Mouse (Mus musculus) mouse embryonic stem cell (cell line): ENCODE measurements at regions not wholly inside any gene's neighbourhood (a gene's known extent, or its start where the extent isn't known, plus 50 kb on each side); places are given as distances from the start of the nearest gene placed in this dataset.
"Not testable (repeated sequence)": the region's sequence is repeated elsewhere in the genome, so short reads cannot be mapped to it uniquely, and the experiment has no call there.

Experiments
- in situ Hi-C, 2 experiments: fragments of 300-500 bp; cut with MboI; formaldehyde crosslinking; loops; 1 replicate in 1 of 2; 3 replicates in 1 of 2; pipeline ENCODE4 v1.14.3; 2019 to 2020; ENCODE audit warnings: low sequenced_read_pairs in 2 of 2, low pct_unique_long_range_greater_than_20kb in 1 of 2, mixed read lengths in 1 of 2; ENCODE audit not compliant: unreplicated experiment in 1 of 2

DNA sequence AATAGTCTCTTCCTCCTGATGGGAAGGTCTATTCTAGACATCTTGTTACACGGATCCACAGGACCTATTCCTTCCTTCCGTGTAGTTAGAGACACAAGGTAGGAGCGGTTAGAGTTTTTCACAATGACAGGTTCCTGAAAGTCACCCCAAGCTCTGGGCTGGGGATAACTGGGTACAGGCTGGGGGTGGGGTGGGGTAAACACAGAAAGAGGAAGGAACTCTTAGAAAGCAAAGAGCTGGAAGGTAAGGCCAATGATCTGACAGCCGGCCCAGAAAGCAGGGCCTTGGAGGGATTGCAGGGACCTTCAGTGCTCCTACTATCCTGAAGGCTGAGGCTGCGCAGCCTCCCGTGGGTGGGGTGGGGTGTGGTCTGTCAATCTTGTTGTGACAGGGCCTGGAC is 295.4 kb downstream of the 4933412E24Rik start:
- in situ Hi-C loops = no loop called here

DNA sequence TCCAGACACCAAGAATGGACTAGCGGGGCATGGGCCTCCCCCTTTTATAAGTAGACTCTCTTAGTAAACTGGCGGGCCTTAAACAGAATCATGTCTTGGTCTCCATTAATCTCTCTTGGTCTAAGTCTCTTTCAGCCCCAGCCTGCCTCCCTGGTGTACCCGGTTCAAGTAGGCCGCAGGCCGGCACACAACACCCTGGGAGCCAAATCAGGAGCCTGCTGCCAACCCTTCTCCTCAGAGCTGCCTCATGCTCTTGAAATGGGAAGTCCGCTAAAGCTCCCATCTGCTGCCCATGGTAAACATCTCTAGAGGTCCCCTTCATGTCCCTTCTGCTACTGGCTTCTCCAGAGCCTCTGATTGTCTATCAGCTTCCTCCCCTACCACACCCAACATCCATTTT is 296.3 kb downstream of the 4933412E24Rik start:
- in situ Hi-C loops = no loop called here

DNA sequence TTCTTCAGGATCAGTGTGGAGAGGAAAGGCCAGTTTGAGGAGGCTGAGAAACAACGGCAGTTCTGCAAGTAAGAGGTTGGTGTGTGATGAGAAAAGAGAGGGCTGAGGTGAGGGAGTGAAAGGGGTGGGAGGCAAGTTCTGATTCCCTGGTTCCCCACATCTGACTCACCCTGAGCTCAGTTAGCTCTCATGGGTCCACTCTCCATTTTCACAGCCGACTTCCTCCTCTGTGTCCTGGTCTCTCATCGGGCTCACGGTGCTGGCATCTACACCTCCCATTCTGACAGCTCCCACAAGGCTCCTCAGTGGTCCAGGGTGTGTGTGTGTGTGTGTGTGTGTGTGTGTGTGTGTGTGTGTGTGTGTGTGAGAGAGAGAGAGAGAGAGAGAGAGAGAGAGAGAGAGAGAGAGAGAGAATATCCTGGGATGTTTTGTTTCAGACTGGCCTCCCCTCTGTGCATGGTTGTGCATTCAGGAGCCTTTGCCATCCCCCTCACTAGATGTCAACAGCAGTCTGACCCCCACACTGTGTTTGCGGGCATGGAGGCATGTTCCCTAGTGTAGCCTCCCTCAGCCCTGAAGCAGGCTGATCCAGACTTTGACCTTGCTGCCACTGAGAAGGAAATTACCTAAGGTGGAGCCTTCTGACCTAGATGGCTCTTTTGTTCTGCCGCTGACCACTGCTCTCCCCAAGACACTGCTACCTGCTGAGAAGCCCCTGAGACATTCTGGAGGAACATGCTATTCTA is 296.9 kb downstream of the 4933412E24Rik start:
- in situ Hi-C loops = not testable (repeated sequence)

DNA sequence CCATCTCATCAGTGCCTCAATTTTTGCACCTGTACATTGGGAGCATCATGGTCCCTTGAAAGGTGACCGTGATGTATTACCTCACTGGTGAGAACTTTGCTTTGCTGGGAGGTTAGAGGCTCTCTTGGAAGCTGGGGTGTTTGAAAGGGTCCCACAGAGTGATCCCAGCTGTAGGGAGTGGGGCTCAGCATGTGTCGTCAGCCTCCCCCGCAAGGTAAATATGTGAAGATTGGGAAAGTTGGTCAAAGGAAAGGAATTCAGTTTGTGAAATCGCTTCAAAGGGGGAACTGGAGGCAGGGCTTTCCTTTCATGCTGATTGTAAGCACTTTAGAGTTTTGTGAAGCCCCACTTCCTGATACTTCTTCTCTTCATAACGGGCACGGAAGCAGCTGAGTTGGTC is 299.5 kb downstream of the 4933412E24Rik start:
- in situ Hi-C loops = no loop called here

DNA sequence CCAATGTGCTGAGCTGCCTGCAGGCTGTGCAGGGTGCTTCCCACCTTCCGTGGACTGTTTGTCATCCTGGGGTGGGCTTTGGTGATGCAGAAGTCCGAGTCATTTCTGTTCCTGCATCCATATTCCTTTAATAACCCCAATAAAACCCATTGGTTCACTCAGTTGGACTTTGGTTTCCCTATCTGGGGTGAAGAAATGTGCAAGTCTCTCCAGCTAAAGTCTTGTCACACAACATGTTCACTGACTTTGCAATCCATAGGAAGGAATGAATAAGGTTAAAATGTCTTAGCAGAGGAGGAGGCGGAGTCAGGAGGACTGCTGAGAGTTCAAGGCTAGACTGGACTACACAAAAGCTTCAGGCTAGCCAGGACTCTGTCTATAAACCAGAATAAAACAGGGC is 300.5 kb downstream of the 4933412E24Rik start:
- in situ Hi-C loops = no loop called here

DNA sequence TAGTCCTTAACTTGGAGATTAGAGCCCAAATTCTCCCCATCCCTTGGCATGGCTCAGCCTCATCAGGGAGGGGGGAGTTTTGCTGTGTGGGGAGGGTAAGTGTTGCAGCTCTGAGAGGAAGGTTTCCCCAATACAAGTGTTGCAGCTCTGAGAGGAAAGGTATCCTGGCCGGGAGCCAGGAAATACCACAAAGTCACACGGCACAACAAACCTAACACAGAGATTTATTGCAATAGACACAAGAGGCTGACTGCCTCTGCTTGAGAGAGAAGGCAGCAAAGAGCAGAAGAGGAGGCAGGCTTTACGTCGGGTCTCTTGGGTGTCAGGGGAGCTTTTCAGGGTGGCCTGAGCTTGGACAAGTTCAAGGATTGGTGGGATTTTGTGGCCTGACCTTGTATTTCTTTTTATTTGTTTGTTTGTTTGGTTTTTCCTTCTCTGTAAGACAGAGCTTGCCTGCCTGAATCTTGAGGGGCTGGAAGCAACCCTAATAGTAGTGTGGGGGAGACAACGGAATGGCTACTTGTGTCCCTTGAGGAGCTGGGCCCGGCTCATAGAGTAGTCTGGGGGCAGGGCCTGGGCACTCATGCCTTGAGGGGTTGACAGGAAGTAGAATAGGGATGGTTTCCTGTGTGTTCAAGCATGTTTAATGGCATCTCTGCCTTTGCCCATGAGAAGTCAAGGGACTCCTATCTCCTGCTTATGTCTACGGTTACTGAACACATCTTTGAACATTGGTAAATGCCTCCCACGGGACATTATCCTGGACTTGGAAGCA is 302.3 kb downstream of the 4933412E24Rik start:
- in situ Hi-C loops = no loop called here

DNA sequence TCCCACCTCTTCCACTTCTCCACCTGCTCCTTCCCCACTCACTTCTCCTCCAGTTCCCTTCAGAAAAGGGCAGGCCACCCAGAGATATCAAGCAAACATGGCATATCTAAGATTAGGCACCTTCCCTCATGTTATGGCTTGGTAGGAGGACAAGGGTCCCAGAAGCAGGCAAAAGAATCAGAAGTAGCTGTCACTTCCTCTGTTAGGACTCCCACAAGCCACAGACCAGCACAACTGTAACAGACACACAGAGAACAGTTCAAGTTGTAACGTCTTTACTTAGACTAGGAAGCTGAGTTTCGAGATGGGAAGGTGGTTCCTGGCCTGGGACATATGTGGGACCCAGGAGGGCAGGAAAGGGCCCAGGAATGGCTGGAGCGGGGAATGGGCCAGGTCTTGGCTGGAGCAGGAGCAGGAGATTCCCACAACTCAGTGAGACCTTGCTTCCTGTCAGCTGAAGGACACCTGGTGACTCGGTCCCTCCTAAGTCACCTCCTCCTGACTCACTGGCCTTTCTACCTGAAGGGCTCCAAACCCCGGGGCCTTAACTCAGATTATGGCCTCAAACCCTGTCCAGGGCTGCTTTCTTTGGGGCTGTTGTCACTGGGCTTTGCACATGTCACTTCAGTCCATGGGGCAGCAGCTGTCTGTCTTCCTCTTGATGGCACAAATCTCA is 304.2 kb downstream of the 4933412E24Rik start:
- in situ Hi-C loops = no loop called here

DNA sequence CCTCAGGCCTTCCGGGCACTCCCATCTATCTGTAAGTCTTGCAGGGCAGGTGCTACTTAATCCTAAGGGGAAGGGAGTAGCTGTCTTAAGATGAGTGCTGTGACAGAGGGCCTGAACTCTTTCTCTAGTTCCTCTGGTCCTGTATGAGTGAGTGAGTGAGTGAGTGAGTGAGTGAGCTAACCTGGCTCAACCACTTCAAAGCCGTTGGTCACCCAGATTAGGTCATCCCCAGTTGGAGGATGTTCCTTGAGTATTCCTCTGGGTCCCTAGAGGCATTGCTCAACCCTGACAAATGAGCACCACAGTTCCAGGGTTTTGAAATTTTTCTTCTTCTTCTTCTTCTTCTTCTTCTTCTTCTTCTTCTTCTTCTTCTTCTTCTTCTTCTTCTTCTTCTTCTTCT is 306.5 kb downstream of the 4933412E24Rik start:
- in situ Hi-C loops = no loop called here

DNA sequence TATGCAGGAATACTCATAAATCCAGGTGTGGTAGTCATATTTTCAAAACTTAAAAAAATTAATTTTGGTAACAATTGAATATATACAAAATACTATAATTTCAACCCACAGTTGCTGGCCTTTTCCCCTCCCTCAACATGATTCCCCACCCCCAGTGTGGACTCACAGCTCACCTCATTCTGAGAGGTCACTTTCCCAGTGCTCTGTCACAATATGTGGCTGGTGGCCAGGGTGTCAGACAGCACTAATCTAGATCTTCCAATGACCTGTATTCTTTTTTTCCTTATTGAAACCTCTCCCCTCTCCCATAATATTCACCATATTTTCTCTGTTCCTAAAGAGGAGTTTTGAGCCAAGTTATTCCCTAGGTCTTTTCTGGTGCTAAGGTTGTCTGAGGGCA is 308.0 kb downstream of the 4933412E24Rik start:
- in situ Hi-C loops = no loop called here

DNA sequence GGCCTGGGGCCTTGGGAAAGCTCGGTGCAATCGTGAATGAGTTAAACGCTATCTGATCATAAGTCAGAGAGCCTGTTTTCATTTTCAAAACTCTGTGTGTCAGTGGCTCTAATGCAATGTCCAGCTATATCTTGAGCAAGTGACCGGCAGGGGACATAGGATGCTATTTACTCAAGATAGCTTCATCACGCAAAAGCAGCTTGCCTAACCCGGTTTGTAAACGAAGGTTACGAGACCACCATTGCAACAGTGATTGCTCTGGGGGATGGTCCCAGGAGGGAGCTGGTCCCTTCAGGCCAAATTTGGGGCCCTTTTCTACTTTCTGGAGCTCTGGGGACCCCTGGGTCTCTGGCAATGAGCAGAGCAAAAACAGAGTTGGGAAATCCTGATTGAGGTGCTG is 309.3 kb downstream of the 4933412E24Rik start:
- in situ Hi-C loops = no loop called here
